Mouse (Mus musculus): Measurements from ENCODE around the gene Hist1h3c. TPM values are rescaled to one million over a fixed set of nuclear protein-coding genes. Genes with fewer than 3 reads are reported as not detected.
"Not testable (repeated sequence)": the region's sequence is repeated elsewhere in the genome, so short reads cannot be mapped to it uniquely, and the experiment has no call there.

Hist1h3c gene
- polyA plus RNA-seq, 1 experiment from 2014 or later: 6.8 TPM

- WGBS: 87% methylated on average over 5 of the region's 5 CpGs
- Histone ChIP-seq H3K4me1 (ENCODE audit: insufficient read depth, low read length) (peaks cover 13% of the 10 kb centered on the region), H3K27ac (ENCODE audit: low read length) (peak overlapping the region; percentile 82)
These were observed 4.2 kb upstream of the Hist1h3c start for GRCm38 (mm10) chr13:23749563-23750121.

DNA sequence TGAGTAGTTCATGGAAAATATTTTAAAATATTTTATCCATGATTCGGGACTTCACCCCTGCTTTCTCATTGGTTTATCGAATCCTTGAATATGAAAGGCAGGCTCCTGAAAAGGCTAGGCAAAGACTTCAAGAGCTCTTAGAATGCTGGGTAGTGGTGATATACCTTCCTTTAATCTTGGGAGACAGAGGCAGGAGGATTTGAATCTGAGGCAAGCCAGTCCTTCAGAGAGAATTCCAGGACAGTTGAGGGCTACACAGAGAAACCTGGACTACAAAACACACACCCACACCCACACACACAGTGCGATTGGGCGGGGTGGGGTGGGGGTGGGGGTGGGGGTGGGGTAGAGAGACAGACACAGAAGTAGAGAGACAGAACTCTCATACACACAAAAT, 2.5 kb upstream of the Hist1h3c start:
- Histone ChIP-seq H3K27ac (ENCODE audit: low read length) (peak overlapping the region; percentile 100), H3K4me1 (ENCODE audit: insufficient read depth, low read length) (peaks cover 17% of the 10 kb centered on the region), H3K4me3 (ENCODE audit: low read length) (no peak overlapping the region; the same call in 1 of the 2 replicates), H3K36me3 (ENCODE audit: insufficient read depth, low read length) (no peaks in the 10 kb centered on the region), H3K9me3 (ENCODE audit: low read length) (no peaks in the 10 kb centered on the region), H3K4me2 (replicated peaks; ENCODE audit: low read depth, low read length) (peak overlapping the region; percentile 66), H3K9ac (replicated peaks; ENCODE audit: low read length) (peak overlapping the region; percentile 61), H3K27me3 (ENCODE audit: insufficient read depth, low read length) (no peaks in the 10 kb centered on the region)
- no peak for ATAC-seq (ENCODE audit: low FRiP score, low TSS enrichment)
- 12% methylated on average over 4 of the region's 4 CpGs for WGBS

More at GRCm38 (mm10) chr13:23749563-23750121, 4.2 kb upstream of the Hist1h3c start:
- Histone ChIP-seq H3K9ac (replicated peaks; ENCODE audit: low read length) (no peak overlapping the region), H3K4me3 (ENCODE audit: low read length) (no peak overlapping the region), H3K9me3 (ENCODE audit: low read length) (no peaks in the 10 kb centered on the region), H3K27me3 (ENCODE audit: insufficient read depth, low read length) (no peaks in the 10 kb centered on the region), H3K4me2 (replicated peaks; ENCODE audit: low read depth, low read length) (no peak overlapping the region), H3K36me3 (ENCODE audit: insufficient read depth, low read length) (no peaks in the 10 kb centered on the region)
- ATAC-seq (ENCODE audit: low FRiP score, low TSS enrichment): no peak

DNA sequence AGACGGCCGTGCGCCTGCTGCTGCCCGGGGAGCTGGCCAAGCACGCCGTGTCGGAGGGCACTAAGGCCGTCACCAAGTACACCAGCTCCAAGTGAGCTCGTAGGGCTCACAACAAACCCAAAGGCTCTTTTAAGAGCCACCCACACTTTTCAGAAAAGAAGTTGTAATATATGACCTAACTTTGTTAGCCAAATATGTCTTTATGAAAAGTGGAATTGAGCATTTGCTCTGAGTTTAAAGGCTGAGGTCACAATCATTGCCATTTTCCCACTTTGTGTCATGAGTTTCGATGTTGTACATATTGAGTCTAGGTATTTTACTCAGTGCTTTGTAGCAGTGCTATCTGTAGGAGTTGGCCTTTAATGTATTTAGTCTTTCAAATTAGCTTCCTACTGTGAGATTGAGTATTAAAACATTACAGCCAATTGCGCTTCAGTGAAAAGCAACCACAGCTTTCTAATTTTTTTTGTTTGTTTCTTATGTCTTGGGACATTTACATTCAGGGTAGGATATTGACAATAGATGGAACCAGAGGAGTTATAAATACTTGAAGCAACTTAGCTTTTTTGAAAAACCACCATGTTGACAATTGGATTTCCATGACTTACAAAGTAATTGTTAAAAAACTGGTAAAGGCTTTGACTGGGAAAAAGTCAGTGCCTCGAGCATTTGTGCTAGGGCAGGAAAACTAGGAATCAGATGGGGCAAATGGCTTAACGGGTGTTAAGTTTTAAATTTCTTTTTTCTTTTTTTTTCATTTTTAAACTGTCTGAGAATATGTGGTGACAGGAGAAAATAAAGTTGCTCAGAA, 1.9 kb upstream of the Hist1h3c start:
- Histone ChIP-seq H3K4me2 (replicated peaks; ENCODE audit: low read depth, low read length) (peak overlapping the region; percentile 66), H3K4me3 (ENCODE audit: low read length) (peak overlapping the region; percentile 52), H3K36me3 (ENCODE audit: insufficient read depth, low read length) (no peaks in the 10 kb centered on the region), H3K9ac (replicated peaks; ENCODE audit: low read length) (peak overlapping the region; percentile 67), H3K4me1 (ENCODE audit: insufficient read depth, low read length) (peaks cover 17% of the 10 kb centered on the region), H3K27ac (ENCODE audit: low read length) (peak overlapping the region; percentile 100), H3K27me3 (ENCODE audit: insufficient read depth, low read length) (no peaks in the 10 kb centered on the region), H3K9me3 (ENCODE audit: low read length) (no peaks in the 10 kb centered on the region)
- ATAC-seq (ENCODE audit: low FRiP score, low TSS enrichment): no peak
- 4% methylated on average over 11 of the region's 13 CpGs for WGBS

DNA sequence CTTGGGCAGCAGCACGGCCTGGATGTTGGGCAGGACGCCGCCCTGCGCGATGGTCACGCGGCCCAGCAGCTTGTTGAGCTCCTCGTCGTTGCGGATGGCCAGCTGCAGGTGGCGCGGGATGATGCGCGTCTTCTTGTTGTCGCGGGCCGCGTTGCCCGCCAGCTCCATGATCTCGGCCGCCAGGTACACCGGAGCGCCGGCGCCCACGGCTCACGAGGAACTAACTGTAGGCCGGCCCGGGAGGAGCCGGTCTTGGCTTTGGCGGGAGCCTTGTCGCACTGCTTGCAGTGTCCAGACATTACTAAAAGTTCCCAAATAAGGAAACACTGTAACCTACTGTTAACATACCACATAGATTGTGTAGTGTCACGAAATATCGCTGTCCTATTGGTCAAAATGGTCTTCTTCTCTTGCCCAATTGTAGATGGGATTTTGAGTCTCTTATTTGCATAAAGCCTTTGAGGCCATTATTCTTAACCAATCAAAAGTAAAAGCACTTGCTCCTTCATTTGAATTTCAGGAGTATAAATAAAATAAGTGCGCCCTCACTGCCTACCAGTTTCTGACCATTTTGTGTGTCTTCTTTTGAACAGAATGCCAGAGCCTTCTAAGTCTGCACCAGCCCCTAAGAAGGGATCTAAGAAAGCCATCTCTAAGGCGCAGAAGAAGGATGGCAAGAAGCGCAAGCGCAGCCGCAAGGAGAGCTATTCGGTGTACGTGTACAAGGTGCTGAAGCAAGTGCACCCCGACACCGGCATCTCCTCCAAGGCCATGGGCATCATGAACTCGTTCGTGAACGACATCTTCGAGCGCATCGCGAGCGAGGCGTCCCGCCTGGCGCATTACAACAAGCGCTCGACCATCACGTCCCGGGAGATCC, 1.0 kb upstream of the Hist1h3c start, which contains the start of gene Hist1h2bb:
Gene Hist1h2bb, plus strand, starts transcription at position 534 of the 880 bp plus-strand sequence.
- H3K27me3 ChIP-seq (ENCODE audit: insufficient read depth, low read length); H3K9me3 ChIP-seq (ENCODE audit: low read length); H3K36me3 ChIP-seq (ENCODE audit: insufficient read depth, low read length): not testable (repeated sequence)
- peak within 1 kb of the TSS; percentile 76 for H3K9ac ChIP-seq (replicated peaks; ENCODE audit: low read length)
- H3K4me1 ChIP-seq (ENCODE audit: insufficient read depth, low read length): peaks cover 17% of the 10 kb centered on the region
- ATAC-seq (ENCODE audit: low FRiP score, low TSS enrichment): peak; percentile 94
- H3K4me3 ChIP-seq (ENCODE audit: low read length): peak within 1 kb of the TSS; percentile 52
- under 1% methylated on average over 35 of the region's 58 CpGs for WGBS
- H3K27ac ChIP-seq (ENCODE audit: low read length): peak within 1 kb of the TSS; percentile 100
- peak within 1 kb of the TSS; percentile 66 for H3K4me2 ChIP-seq (replicated peaks; ENCODE audit: low read depth, low read length)

GRCm38 (mm10) chr13:23744421-23745380, 701 bp downstream of the Hist1h3c start:
- Histone ChIP-seq H3K4me1 (ENCODE audit: insufficient read depth, low read length) (peaks cover 25% of the 10 kb centered on the region), H3K4me2 (replicated peaks; ENCODE audit: low read depth, low read length) (peak overlapping the region; percentile 66), H3K9ac (replicated peaks; ENCODE audit: low read length) (peak overlapping the region; percentile 75), H3K9me3 (ENCODE audit: low read length) (no peaks in the 10 kb centered on the region), H3K27ac (ENCODE audit: low read length) (peak overlapping the region; percentile 89), H3K4me3 (ENCODE audit: low read length) (peak overlapping the region; percentile 52), H3K36me3 (ENCODE audit: insufficient read depth, low read length) (no peaks in the 10 kb centered on the region), H3K27me3 (ENCODE audit: insufficient read depth, low read length) (no peaks in the 10 kb centered on the region)
- WGBS: 2% methylated on average over 18 of the region's 36 CpGs
- no peak for ATAC-seq (ENCODE audit: low FRiP score, low TSS enrichment)

DNA sequence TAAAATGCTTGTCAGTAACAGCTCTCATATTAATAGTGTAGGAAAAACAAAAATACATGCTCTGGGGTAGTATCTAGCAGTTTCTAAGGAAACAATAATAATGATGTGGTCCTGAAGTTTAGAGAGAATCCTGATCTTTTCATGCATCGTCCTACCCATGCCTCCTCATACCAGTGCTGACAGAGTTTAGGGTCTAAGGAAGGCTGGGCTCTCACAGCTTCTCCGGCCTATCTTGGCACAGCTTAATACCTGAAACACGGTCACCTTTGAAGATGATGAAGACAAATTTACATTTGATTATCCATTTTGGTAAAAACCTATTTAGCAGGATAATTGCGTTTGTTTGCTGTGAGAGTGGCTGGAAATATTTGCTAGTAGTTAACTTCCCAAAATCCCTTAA, 1.4 kb downstream of the Hist1h3c start:
- H3K9me3 ChIP-seq (ENCODE audit: low read length): no peaks in the 10 kb centered on the region
- peak overlapping the region; percentile 89 for H3K27ac ChIP-seq (ENCODE audit: low read length)
- H3K4me3 ChIP-seq (ENCODE audit: low read length): peak overlapping the region; percentile 52
- ATAC-seq (ENCODE audit: low FRiP score, low TSS enrichment): no peak
- 30% methylated on average over 4 of the region's 4 CpGs for WGBS
- H3K4me2 ChIP-seq (replicated peaks; ENCODE audit: low read depth, low read length): peak overlapping the region; percentile 66
- no peaks in the 10 kb centered on the region for H3K36me3 ChIP-seq (ENCODE audit: insufficient read depth, low read length)
- peaks cover 25% of the 10 kb centered on the region for H3K4me1 ChIP-seq (ENCODE audit: insufficient read depth, low read length)
- no peaks in the 10 kb centered on the region for H3K27me3 ChIP-seq (ENCODE audit: insufficient read depth, low read length)
- H3K9ac ChIP-seq (replicated peaks; ENCODE audit: low read length): peak overlapping the region; percentile 50; the same call in 1 of the 2 replicates

DNA sequence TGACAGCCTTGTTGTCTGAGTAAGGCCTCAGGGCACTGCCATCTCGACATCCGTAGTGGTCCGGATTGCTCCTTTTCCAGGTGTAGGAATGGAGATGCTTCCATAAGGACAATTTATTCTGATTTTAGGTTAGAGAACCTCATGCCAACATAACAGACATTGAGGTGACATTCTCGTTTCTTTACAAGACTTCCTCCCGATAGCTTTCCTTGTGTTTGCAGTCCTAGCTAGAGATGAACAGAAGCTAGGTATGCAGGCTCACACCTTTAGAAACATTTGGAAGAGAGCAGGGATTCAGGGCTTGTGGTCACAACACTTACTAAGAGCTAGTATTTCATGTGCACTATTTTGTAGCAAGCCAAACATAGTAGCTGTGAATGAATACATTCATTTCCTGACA, 2.2 kb downstream of the Hist1h3c start:
- no peaks in the 10 kb centered on the region for H3K9me3 ChIP-seq (ENCODE audit: low read length)
- no peak for ATAC-seq (ENCODE audit: low FRiP score, low TSS enrichment)
- H3K4me3 ChIP-seq (ENCODE audit: low read length): no peak overlapping the region
- H3K36me3 ChIP-seq (ENCODE audit: insufficient read depth, low read length): no peaks in the 10 kb centered on the region
- H3K4me2 ChIP-seq (replicated peaks; ENCODE audit: low read depth, low read length): no peak overlapping the region
- no peak overlapping the region for H3K9ac ChIP-seq (replicated peaks; ENCODE audit: low read length)
- WGBS: 78% methylated on average over 5 of the region's 5 CpGs
- H3K27me3 ChIP-seq (ENCODE audit: insufficient read depth, low read length): no peaks in the 10 kb centered on the region
- no peak overlapping the region for H3K27ac ChIP-seq (ENCODE audit: low read length)
- peaks cover 25% of the 10 kb centered on the region for H3K4me1 ChIP-seq (ENCODE audit: insufficient read depth, low read length)

GRCm38 (mm10) chr13:23742007-23742406, 3.4 kb downstream of the Hist1h3c start:
- H3K27ac ChIP-seq (ENCODE audit: low read length): no peak overlapping the region
- H3K4me2 ChIP-seq (replicated peaks; ENCODE audit: low read depth, low read length): no peak overlapping the region
- H3K9me3 ChIP-seq (ENCODE audit: low read length): no peaks in the 10 kb centered on the region
- H3K4me1 ChIP-seq (ENCODE audit: insufficient read depth, low read length): peaks cover 19% of the 10 kb centered on the region
- no peak for ATAC-seq (ENCODE audit: low FRiP score, low TSS enrichment)
- no peak overlapping the region for H3K4me3 ChIP-seq (ENCODE audit: low read length)
- no peaks in the 10 kb centered on the region for H3K36me3 ChIP-seq (ENCODE audit: insufficient read depth, low read length)
- H3K9ac ChIP-seq (replicated peaks; ENCODE audit: low read length): no peak overlapping the region
- H3K27me3 ChIP-seq (ENCODE audit: insufficient read depth, low read length): no peaks in the 10 kb centered on the region

DNA sequence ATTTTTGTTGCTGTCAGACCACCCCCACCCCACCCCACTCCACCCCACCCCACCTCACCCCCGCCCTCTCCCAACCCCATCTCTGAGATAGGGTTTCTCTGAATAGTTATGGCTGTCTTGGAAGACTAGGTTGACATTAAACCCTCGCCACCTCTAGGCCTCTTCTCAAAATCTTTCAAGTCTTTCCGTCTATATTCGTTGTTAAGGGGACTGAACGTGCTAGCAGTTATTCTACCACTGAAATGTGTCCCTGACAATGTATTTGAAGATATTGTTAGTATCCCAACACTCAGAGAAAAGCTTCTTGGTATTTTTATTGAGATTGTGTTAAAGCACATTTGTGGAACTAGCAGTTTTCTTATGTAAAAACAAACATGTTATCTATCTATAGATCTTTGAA, 4.5 kb downstream of the Hist1h3c start:
- Histone ChIP-seq H3K4me3 (ENCODE audit: low read length) (peak overlapping the region; percentile 58; the same call in 1 of the 2 replicates), H3K9me3 (ENCODE audit: low read length) (no peaks in the 10 kb centered on the region), H3K4me1 (ENCODE audit: insufficient read depth, low read length) (peaks cover 18% of the 10 kb centered on the region), H3K9ac (replicated peaks; ENCODE audit: low read length) (no peak overlapping the region), H3K4me2 (replicated peaks; ENCODE audit: low read depth, low read length) (peak overlapping the region; percentile 84), H3K27me3 (ENCODE audit: insufficient read depth, low read length) (no peaks in the 10 kb centered on the region), H3K36me3 (ENCODE audit: insufficient read depth, low read length) (no peaks in the 10 kb centered on the region), H3K27ac (ENCODE audit: low read length) (no peak overlapping the region; the same call in 1 of the 2 replicates)
- whole genome bisulfite sequencing: 59% methylated on average over 5 of the region's 5 CpGs
- ATAC-seq (ENCODE audit: low FRiP score, low TSS enrichment): no peak

All from kidney, embryonic 16.5 days (tissue).